Mouse (Mus musculus) duodenum, adult 2 months (tissue): ENCODE data around the gene Tm9sf4. TPM values are rescaled to one million over a fixed set of nuclear protein-coding genes. Genes with fewer than 3 reads are reported as not detected.

Source experiments
- polyA plus RNA-seq: library from polyadenylated mRNA; depleted of rRNA; stranded (reverse); fragments of >200 nt; gene quantifications from 2 replicates; pipeline ENCODE4 v1.2.3, GENCODE M21; 2012; ENCODE audit warnings: low replicate concordance; rRNA removed

Tm9sf4 gene
- 22.9 and 34.5 TPM in 2 replicates for polyA plus RNA-seq

DNA sequence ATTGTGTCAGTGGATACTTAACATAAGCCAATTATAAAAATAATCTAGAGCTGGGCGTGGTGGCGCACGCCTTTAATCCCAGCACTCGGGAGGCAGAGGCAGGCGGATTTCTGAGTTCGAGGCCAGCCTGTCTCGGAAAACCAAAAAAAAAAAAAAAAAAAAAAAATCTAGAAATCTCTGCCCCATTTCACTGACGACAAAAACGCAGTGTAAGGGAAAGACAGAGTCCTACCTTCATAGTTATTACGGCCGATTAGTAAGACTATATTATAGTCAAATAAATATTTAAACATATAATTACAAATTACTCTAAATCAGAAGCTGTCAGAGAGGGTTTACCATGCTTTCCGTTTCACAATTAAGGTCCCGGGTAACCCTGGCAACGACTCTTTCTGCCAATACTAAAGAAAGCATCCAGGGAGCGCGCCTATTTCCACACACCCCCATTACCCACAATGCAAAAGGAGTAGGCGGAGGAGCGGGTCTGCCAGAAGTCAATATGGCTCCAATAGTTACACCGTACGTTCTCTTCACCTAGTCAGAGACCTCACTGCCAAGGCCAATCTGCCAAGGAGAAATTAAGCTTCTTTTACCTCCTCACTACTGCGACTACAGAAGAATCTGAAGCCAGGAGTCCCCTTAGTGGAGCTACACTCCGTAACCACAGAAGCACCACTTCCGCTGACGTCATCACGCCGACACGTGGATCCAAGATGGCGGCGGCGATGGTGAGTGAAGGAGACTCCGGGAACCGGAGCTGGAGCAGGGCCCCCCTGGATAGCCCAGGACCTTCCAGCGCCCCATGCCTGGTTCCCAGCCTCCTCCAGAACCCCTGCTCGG, at the start of gene Tm9sf4:
Gene Tm9sf4, plus strand, starts transcription at position 460 of the 840 bp plus-strand sequence.

DNA sequence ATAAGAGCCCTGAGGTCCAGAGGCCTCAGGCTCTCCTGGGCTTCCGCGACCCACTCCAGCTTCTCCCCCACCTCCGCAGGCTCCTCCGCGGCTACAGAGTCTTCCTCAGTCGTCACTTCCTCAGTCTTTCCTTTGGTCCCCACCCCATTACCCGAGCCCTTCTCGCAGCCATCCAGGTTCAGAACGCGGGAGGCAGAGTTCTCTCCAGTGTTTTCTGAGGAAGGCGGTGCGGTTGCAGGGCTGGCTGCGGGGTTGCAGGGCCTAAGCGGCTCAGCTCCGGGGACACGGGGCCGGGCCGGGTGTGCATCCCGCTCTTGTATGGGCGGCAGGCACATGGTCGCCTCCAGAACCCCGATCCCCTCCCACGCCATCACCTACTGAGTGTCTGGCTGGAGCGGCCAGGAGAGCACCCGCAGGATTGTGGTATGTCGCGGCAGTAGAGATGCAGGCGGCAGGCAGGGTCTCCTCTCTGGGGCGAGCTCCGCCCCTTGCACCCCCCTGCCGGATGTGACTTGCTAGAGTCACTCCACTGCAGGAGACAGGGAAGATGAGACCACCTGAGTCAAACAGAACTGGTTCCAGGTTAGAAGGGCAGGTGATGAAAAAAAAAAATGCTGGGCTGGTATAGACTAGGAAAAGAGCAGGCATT, 64.0 kb downstream of the Tm9sf4 start, which contains the start of gene Tspyl3:
Gene Tspyl3, minus strand, starts transcription at position 496 of the 649 bp plus-strand sequence.

DNA sequence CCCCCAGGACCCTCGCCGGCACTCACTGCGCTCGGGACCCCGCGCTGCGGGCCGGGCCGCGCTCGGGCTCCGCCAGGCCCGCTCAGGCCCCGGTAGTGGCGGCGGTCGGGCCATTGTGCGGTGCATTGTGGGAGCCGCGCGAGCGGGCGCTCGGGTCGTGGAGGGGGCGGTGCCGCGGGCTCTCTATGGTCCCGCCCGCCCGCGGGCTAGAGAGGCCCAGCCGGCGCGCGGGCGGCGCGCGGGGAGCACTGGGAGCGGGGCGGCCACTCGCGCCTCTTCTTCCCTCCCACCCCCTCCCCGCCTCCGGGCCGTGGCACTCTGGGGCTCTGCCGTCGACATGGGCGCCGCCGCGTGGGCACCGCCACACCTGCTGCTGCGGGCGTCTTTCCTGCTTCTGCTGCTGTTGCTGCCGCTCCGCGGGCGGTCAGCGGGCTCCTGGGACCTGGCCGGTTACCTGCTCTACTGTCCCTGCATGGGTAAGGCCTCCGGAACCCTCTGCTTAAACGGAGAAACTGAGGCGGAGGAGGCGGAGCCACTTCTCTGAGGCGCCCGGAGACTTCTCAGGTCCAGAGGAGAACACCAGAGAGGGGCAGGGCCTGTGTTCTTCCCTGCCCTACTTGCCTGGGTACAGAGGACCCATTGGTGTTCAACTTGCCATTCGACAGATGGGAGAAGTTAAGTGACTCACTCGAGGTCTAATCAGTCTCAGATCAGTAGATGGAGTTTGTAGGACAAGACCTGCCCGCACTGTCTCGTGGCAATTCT, 80.3 kb downstream of the Tm9sf4 start, which contains the start of the genes Plagl2 and Pofut1:
Gene Plagl2, minus strand, starts transcription at position 177 of the 765 bp plus-strand sequence.
Gene Pofut1, plus strand, starts transcription at position 284 of the 765 bp plus-strand sequence.

Other genes starting within 250 kb of the Tm9sf4 start
- 0.04 TPM in 1 of 2 replicates, not detected in the other for gene Mylk2, start 250.0 kb upstream of the Tm9sf4 start, polyA plus RNA-seq
- 2.4 and 3.3 TPM in 2 replicates for gene Foxs1, start 228.1 kb upstream of the Tm9sf4 start, polyA plus RNA-seq
- gene Dusp15, start 209.6 kb upstream of the Tm9sf4 start, polyA plus RNA-seq, result 0.02 and 0.04 TPM in 2 replicates
- not detected in 2 replicates for gene Ttll9, start 198.8 kb upstream of the Tm9sf4 start, polyA plus RNA-seq
- gene Pdrg1, start 145.9 kb upstream of the Tm9sf4 start, polyA plus RNA-seq, result 12.2 and 13.6 TPM in 2 replicates
- 0.09 and 0.12 TPM in 2 replicates for gene Xkr7, start 129.5 kb upstream of the Tm9sf4 start, polyA plus RNA-seq
- gene Ccm2l, start 95.3 kb upstream of the Tm9sf4 start, polyA plus RNA-seq, result 7.3 and 7.4 TPM in 2 replicates
- 15.7 and 19.1 TPM in 2 replicates for gene Hck, start 52.8 kb upstream of the Tm9sf4 start, polyA plus RNA-seq
- 1.4 and 1.7 TPM in 2 replicates for gene Tspyl3, start 64.1 kb downstream of the Tm9sf4 start, polyA plus RNA-seq
- gene Plagl2, start 80.1 kb downstream of the Tm9sf4 start, polyA plus RNA-seq, result 8.1 and 12.2 TPM in 2 replicates
- 13.4 and 16.6 TPM in 2 replicates for gene Pofut1, start 80.2 kb downstream of the Tm9sf4 start, polyA plus RNA-seq
- gene Kif3b, start 130.1 kb downstream of the Tm9sf4 start, polyA plus RNA-seq, result 2.1 and 2.4 TPM in 2 replicates
- 3.2 and 4.1 TPM in 2 replicates for gene Asxl1, start 184.5 kb downstream of the Tm9sf4 start, polyA plus RNA-seq